Mouse (Mus musculus): ENCODE measurements around the gene Rhag. TPM values are rescaled to one million over a fixed set of nuclear protein-coding genes. Genes with fewer than 3 reads are reported as not detected.
A peak's percentile ranks its signal among the peaks of the same experiment; 100 is the strongest.

The Rhag gene
- polyA plus RNA-seq, 1 experiment from 2014 or later, result 0.14 TPM

GRCm38 (mm10) chr17:40821477-40821876, 10.6 kb downstream of the Rhag start:
- H3K36me3 ChIP-seq (replicated peaks), result no peaks in the 10 kb centered on the region
- no peak overlapping the region for H3K9ac ChIP-seq
- no peaks in the 10 kb centered on the region for H3K27me3 ChIP-seq (replicated peaks)
- H3K9me3 ChIP-seq, result no peaks in the 10 kb centered on the region
- ATAC-seq (replicated peaks), result no peak
- no peak overlapping the region for H3K27ac ChIP-seq
- H3K4me3 ChIP-seq, result no peak overlapping the region
- H3K4me1 ChIP-seq, result no peaks in the 10 kb centered on the region
- WGBS, result 87% methylated on average over 9 of the region's 9 CpGs
- no peak overlapping the region for H3K4me2 ChIP-seq

DNA sequence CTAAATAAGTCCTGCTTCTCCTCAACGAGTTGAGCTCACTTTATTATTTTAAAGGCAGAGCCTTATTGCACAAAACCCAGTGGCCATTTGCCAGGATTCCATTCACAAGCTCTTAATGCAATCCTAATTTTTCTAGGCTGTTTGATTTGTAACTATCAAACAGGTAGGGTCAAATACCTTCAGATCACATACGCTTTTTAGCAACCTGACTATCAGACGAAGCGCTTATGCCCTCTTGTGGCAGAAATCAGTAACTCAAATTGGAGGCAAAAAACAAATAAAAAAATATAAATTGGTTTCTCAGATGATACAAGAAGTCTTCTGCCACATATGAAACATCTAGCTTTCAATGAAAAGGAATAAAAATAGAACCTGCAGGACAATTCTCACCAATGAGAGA, 12.9 kb downstream of the Rhag start:
- H3K36me3 ChIP-seq (replicated peaks), result no peaks in the 10 kb centered on the region
- WGBS, result 23% methylated on average over 4 of the region's 4 CpGs
- H3K4me3 ChIP-seq, result no peak overlapping the region
- no peak overlapping the region for H3K27ac ChIP-seq
- no peaks in the 10 kb centered on the region for H3K27me3 ChIP-seq (replicated peaks)
- no peaks in the 10 kb centered on the region for H3K9me3 ChIP-seq
- no peak for ATAC-seq (replicated peaks)
- no peak overlapping the region for H3K9ac ChIP-seq
- no peaks in the 10 kb centered on the region for H3K4me1 ChIP-seq
- H3K4me2 ChIP-seq, result no peak overlapping the region

GRCm38 (mm10) chr17:40824549-40824948, 13.6 kb downstream of the Rhag start:
- H3K27ac ChIP-seq, result no peak overlapping the region
- WGBS, result 65% methylated on average over 8 of the region's 8 CpGs

GRCm38 (mm10) chr17:40831870-40832269, 20.9 kb downstream of the Rhag start:
- Histone ChIP-seq H3K27ac (no peak overlapping the region), H3K4me2 (no peak overlapping the region), H3K9me3 (no peaks in the 10 kb centered on the region), H3K36me3 (replicated peaks) (no peaks in the 10 kb centered on the region), H3K27me3 (replicated peaks) (no peaks in the 10 kb centered on the region), H3K4me1 (no peaks in the 10 kb centered on the region), H3K4me3 (no peak overlapping the region), H3K9ac (no peak overlapping the region)
- no peak for ATAC-seq (replicated peaks)
- 61% methylated on average over 2 of the region's 2 CpGs for WGBS

More at GRCm38 (mm10) chr17:40824549-40824948, 13.6 kb downstream of the Rhag start:
- no peak overlapping the region for H3K4me3 ChIP-seq
- H3K9me3 ChIP-seq, result no peaks in the 10 kb centered on the region
- H3K36me3 ChIP-seq (replicated peaks), result no peaks in the 10 kb centered on the region
- no peak for ATAC-seq (replicated peaks)
- no peaks in the 10 kb centered on the region for H3K4me1 ChIP-seq
- H3K27me3 ChIP-seq (replicated peaks), result no peaks in the 10 kb centered on the region
- H3K9ac ChIP-seq, result no peak overlapping the region
- no peak overlapping the region for H3K4me2 ChIP-seq

GRCm38 (mm10) chr17:40837308-40837707, 26.4 kb downstream of the Rhag start:
- Histone ChIP-seq H3K36me3 (replicated peaks) (no peaks in the 10 kb centered on the region), H3K27me3 (replicated peaks) (no peaks in the 10 kb centered on the region), H3K27ac (no peak overlapping the region), H3K4me1 (no peaks in the 10 kb centered on the region), H3K9me3 (no peaks in the 10 kb centered on the region), H3K9ac (no peak overlapping the region), H3K4me3 (no peak overlapping the region), H3K4me2 (no peak overlapping the region)
- ATAC-seq (replicated peaks), result no peak

DNA sequence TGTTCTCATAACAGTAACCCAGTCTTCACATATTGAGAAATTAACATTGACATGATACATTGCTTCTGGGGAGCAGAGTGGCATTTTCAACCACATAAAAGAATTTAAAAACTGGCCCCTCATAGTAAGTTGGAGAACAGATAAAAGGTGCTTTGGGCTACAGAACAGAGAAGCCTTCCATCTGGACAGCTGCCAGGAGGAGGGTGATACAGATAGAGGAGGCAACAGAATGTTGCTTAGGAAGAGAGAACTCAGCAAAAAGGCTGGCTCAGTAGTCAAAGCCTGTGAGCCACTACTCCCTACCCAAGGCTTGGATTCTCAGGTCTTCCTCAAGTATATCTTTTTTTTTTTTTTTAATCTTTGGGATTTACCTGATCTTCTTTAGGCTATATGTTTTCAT, 44.1 kb downstream of the Rhag start:
- ATAC-seq (replicated peaks), result no peak
- no peak overlapping the region for H3K4me2 ChIP-seq
- no peaks in the 10 kb centered on the region for H3K9me3 ChIP-seq
- no peak overlapping the region for H3K4me3 ChIP-seq
- no peaks in the 10 kb centered on the region for H3K36me3 ChIP-seq (replicated peaks)
- H3K9ac ChIP-seq, result no peak overlapping the region
- no peak overlapping the region for H3K27ac ChIP-seq
- H3K4me1 ChIP-seq, result no peaks in the 10 kb centered on the region
- H3K27me3 ChIP-seq (replicated peaks), result no peaks in the 10 kb centered on the region

GRCm38 (mm10) chr17:40868952-40869747, 58.2 kb downstream of the Rhag start:
- no peak overlapping the region for H3K4me3 ChIP-seq
- no peaks in the 10 kb centered on the region for H3K27me3 ChIP-seq (replicated peaks)
- no peak overlapping the region for H3K9ac ChIP-seq
- WGBS, result 77% methylated on average over 10 of the region's 10 CpGs
- ATAC-seq (replicated peaks), result no peak
- no peak overlapping the region for H3K4me2 ChIP-seq
- no peak overlapping the region for H3K27ac ChIP-seq
- H3K4me1 ChIP-seq, result no peaks in the 10 kb centered on the region
- no peaks in the 10 kb centered on the region for H3K9me3 ChIP-seq
- H3K36me3 ChIP-seq (replicated peaks), result no peaks in the 10 kb centered on the region

GRCm38 (mm10) chr17:40872626-40873025, 61.7 kb downstream of the Rhag start:
- Histone ChIP-seq H3K9me3 (no peaks in the 10 kb centered on the region), H3K9ac (no peak overlapping the region), H3K27ac (no peak overlapping the region), H3K4me2 (no peak overlapping the region), H3K4me3 (no peak overlapping the region), H3K27me3 (replicated peaks) (no peaks in the 10 kb centered on the region), H3K4me1 (no peaks in the 10 kb centered on the region), H3K36me3 (replicated peaks) (no peaks in the 10 kb centered on the region)
- no peak for ATAC-seq (replicated peaks)
- 97% methylated on average over 6 of the region's 6 CpGs for WGBS

DNA sequence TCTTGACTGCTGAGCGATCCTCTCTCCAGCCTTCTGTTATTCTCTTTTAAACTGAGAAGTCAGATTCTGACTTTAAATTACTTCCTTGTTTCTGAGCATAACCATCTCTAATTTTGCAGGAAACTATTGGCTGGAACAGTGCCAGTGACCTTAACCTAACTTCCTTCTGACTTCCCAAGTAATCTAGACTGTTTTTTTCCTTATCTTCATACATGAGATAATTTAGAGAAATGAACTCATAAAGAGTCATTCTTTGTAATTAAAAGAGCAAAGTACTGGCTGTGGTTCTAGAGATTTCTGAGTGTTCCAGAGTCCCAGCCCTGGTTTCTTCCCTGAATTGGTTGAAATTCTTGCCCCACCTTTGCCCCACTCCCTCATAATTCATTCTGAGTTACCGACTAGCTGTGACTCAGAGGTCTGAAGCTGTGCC, 62.7 kb downstream of the Rhag start:
- Histone ChIP-seq H3K4me1 (no peaks in the 10 kb centered on the region), H3K27me3 (replicated peaks) (no peaks in the 10 kb centered on the region), H3K9me3 (no peaks in the 10 kb centered on the region), H3K4me3 (no peak overlapping the region), H3K9ac (no peak overlapping the region), H3K27ac (no peak overlapping the region), H3K36me3 (replicated peaks) (no peaks in the 10 kb centered on the region), H3K4me2 (no peak overlapping the region)
- ATAC-seq (replicated peaks), result no peak
- 81% methylated on average over 2 of the region's 2 CpGs for WGBS

DNA sequence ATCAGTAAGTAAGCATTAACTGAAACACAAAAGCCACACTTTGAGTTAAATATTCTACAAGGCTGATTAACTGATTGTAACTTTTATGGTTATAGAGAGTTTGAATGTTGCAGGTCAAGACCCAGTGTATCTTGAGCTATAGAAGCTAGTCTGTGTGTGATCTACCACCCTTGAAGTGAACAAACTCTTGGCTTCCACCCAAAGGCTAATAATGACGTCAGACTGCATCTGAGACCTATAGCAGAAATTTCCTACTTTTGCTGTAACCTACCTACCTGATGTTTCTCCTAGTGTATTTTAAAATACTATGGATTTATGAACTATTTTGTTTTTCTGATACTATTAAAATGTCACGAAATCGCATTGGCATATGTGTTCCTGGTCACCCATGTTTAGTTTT, 63.8 kb downstream of the Rhag start:
- Histone ChIP-seq H3K9ac (no peak overlapping the region), H3K27ac (no peak overlapping the region), H3K9me3 (no peaks in the 10 kb centered on the region), H3K4me3 (no peak overlapping the region), H3K4me1 (0 out of 2 replicates have a peak, but pooled peaks cover 1% of the 10 kb centered on the region), H3K4me2 (no peak overlapping the region), H3K36me3 (replicated peaks) (no peaks in the 10 kb centered on the region), H3K27me3 (replicated peaks) (no peaks in the 10 kb centered on the region)
- ATAC-seq (replicated peaks), result no peak
- WGBS, result 86% methylated on average over 3 of the region's 3 CpGs

GRCm38 (mm10) chr17:40875568-40875967, 64.6 kb downstream of the Rhag start:
- Histone ChIP-seq H3K9ac (no peak overlapping the region), H3K4me2 (no peak overlapping the region), H3K27me3 (replicated peaks) (no peaks in the 10 kb centered on the region; the same call in 1 of the 2 replicates), H3K27ac (no peak overlapping the region), H3K4me3 (no peak overlapping the region), H3K4me1 (peaks cover 10% of the 10 kb centered on the region), H3K36me3 (replicated peaks) (no peaks in the 10 kb centered on the region), H3K9me3 (no peaks in the 10 kb centered on the region)
- ATAC-seq (replicated peaks), result no peak
- WGBS, result 97% methylated on average over 1 of the region's 1 CpGs

DNA sequence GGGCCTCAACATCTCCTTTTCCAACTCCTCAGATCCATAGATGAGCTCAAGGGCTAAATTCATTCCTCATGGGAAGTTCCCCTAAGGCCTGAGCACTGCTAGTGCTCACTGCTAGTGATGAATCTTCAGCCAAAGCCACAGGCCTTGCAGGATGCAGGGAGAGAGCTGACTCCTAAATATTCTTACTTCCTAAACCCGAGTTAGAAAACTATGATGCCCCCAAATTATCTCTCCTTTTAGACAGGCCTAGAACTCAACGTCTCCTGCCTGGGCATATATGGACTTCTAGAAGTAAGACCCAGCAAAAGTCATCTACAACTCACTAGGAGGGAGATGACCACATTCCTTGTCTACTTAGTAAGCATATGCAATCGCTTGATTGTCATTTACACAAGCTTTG, 66.8 kb downstream of the Rhag start:
- Histone ChIP-seq H3K27ac (no peak overlapping the region), H3K4me3 (no peak overlapping the region), H3K4me2 (no peak overlapping the region), H3K9ac (no peak overlapping the region), H3K27me3 (replicated peaks) (no peaks in the 10 kb centered on the region; the same call in 1 of the 2 replicates), H3K36me3 (replicated peaks) (no peaks in the 10 kb centered on the region), H3K9me3 (no peaks in the 10 kb centered on the region), H3K4me1 (peaks cover 10% of the 10 kb centered on the region)
- 54% methylated on average over 3 of the region's 3 CpGs for WGBS
- no peak for ATAC-seq (replicated peaks)

- WGBS, result 12% methylated on average over 6 of the region's 6 CpGs
- Histone ChIP-seq H3K9me3 (no peaks in the 10 kb centered on the region), H3K4me2 (peak overlapping the region; percentile 97), H3K27me3 (replicated peaks) (no peaks in the 10 kb centered on the region; the same call in 1 of the 2 replicates), H3K27ac (no peak overlapping the region), H3K4me1 (peaks cover 10% of the 10 kb centered on the region), H3K36me3 (replicated peaks) (no peaks in the 10 kb centered on the region), H3K4me3 (peak overlapping the region; percentile 49), H3K9ac (peak overlapping the region; percentile 42; the same call in 1 of the 2 replicates)
- no peak for ATAC-seq (replicated peaks)
These were observed 68.6 kb downstream of the Rhag start for GRCm38 (mm10) chr17:40879528-40879923.

All from midbrain, embryonic 15.5 days (tissue).